Mouse (Mus musculus) left cerebral cortex, adult 9 months (tissue): ENCODE measurements around the gene Fcho1.
"Not testable (repeated sequence)": the region's sequence is repeated elsewhere in the genome, so short reads cannot be mapped to it uniquely, and the experiment has no call there.

Source experiments
- DNase-seq, 2 experiments: peaks; one replicate each; pipeline ENCODE4 v3.0.0; 2022; ENCODE audit warnings: low spot score in 2 of 2

The Fcho1 gene

GRCm38 (mm10) chr8:71718252-71718651 is 7.3 kb downstream of the Fcho1 start:
- DNase-seq: no peak

GRCm38 (mm10) chr8:71717096-71717495 is 8.4 kb downstream of the Fcho1 start:
- DNase-seq: no peak

GRCm38 (mm10) chr8:71716561-71717053 is 8.9 kb downstream of the Fcho1 start:
- DNase-seq: no peak

GRCm38 (mm10) chr8:71715531-71715930 is 10.0 kb downstream of the Fcho1 start:
- DNase-seq: no peak

GRCm38 (mm10) chr8:71711574-71711973 is 13.9 kb downstream of the Fcho1 start:
- no peak for DNase-seq

GRCm38 (mm10) chr8:71709800-71710446 is 15.6 kb downstream of the Fcho1 start:
- DNase-seq: peak in 1 of 2 experiments; percentile 93

GRCm38 (mm10) chr8:71709134-71709799 is 16.2 kb downstream of the Fcho1 start:
- no peak for DNase-seq

GRCm38 (mm10) chr8:71707874-71708273 is 17.6 kb downstream of the Fcho1 start:
- DNase-seq: peak in 1 of 2 experiments; percentile 69

- DNase-seq: not testable (repeated sequence)
These were observed 22.1 kb downstream of the Fcho1 start for GRCm38 (mm10) chr8:71703400-71703799.

GRCm38 (mm10) chr8:71702923-71703322 is 22.6 kb downstream of the Fcho1 start:
- DNase-seq: no peak

- no peak for DNase-seq
These were observed 23.5 kb downstream of the Fcho1 start for GRCm38 (mm10) chr8:71702087-71702432.

- no peak for DNase-seq
These were observed 24.0 kb downstream of the Fcho1 start, which contains the start of gene B3gnt3 for GRCm38 (mm10) chr8:71701414-71702086. Gene B3gnt3 (minus strand): TSS chr8:71701789.

- DNase-seq: no peak
These were observed 24.8 kb downstream of the Fcho1 start for GRCm38 (mm10) chr8:71700493-71701269.

GRCm38 (mm10) chr8:71695456-71695855 is 30.1 kb downstream of the Fcho1 start:
- DNase-seq: not testable (repeated sequence)

- DNase-seq: no peak
These were observed 32.1 kb downstream of the Fcho1 start for GRCm38 (mm10) chr8:71693166-71694041.

- DNase-seq: no peak
These were observed 33.0 kb downstream of the Fcho1 start for GRCm38 (mm10) chr8:71692509-71692908.

GRCm38 (mm10) chr8:71689028-71689427 is 36.5 kb downstream of the Fcho1 start, which contains the start of gene Insl3:
Gene Insl3 (plus strand): TSS chr8:71689214.
- no peak for DNase-seq

- no peak for DNase-seq
These were observed 37.9 kb downstream of the Fcho1 start for GRCm38 (mm10) chr8:71687616-71688015.

- DNase-seq: no peak
These were observed 39.3 kb downstream of the Fcho1 start for GRCm38 (mm10) chr8:71686143-71686734.

- DNase-seq: no peak
These were observed 39.9 kb downstream of the Fcho1 start for GRCm38 (mm10) chr8:71685573-71685972.
